Mouse (Mus musculus) C2C12 (cell line): ENCODE measurements at regions not wholly inside any gene's neighbourhood (a gene's known extent, or its start where the extent isn't known, plus 50 kb on each side); places are given as distances from the start of the nearest gene placed in this dataset.

Experiments
- H3K27me3 ChIP-seq: one replicate; pipeline ENCODE4 v1.6.1; 2011; ENCODE audit not compliant: control insufficient read depth, insufficient read depth, insufficient read length
- H3K36me3 ChIP-seq: one replicate; pipeline ENCODE4 v1.6.1; 2011; ENCODE audit not compliant: control insufficient read depth, insufficient read depth
- H3K4me3 ChIP-seq: one replicate; pipeline ENCODE4 v1.5.1; 2011; ENCODE audit warnings: mild to moderate bottlenecking, control low read depth; ENCODE audit not compliant: poor library complexity, insufficient read depth, severe bottlenecking
- H3K79me2 ChIP-seq: one replicate; pipeline ENCODE4 v1.6.1; 2011; ENCODE audit not compliant: control insufficient read depth, insufficient read depth
- H3K79me3 ChIP-seq: one replicate; pipeline ENCODE4 v1.6.1; 2011; ENCODE audit warnings: low read depth, control low read depth
- H3ac ChIP-seq: one replicate; pipeline ENCODE3; 2011; ENCODE audit warnings: low read depth; ENCODE audit not compliant: control insufficient read depth, insufficient read length
- CEBPB ChIP-seq: IDR thresholded peaks from one replicate; pipeline ENCODE4 v1.6.1; 2011; ENCODE audit warnings: low read depth, mild to moderate bottlenecking, control low read depth, moderate library complexity
- CTCF ChIP-seq: IDR thresholded peaks from one replicate; pipeline ENCODE4 v1.5.1; 2011; ENCODE audit not compliant: control insufficient read depth, insufficient read depth, insufficient read length
- FOSL1 ChIP-seq: IDR thresholded peaks from one replicate; pipeline ENCODE4 v1.8.0; 2011; ENCODE audit warnings: mild to moderate bottlenecking, low read length; ENCODE audit not compliant: poor library complexity, insufficient read depth, severe bottlenecking
- MAX ChIP-seq: IDR thresholded peaks from one replicate; pipeline ENCODE4 v1.6.1; 2011; ENCODE audit warnings: mild to moderate bottlenecking, control low read depth
- MYOD1 ChIP-seq: IDR thresholded peaks from one replicate; pipeline ENCODE4 v1.6.1; 2011; ENCODE audit warnings: low read depth; ENCODE audit not compliant: control insufficient read depth, insufficient read length
- MYOG ChIP-seq: IDR thresholded peaks from one replicate; pipeline ENCODE4 v1.6.1; 2011; ENCODE audit not compliant: control insufficient read depth, insufficient read length; ENCODE audit errors: extremely low read depth
- USF1 ChIP-seq: IDR thresholded peaks from one replicate; pipeline ENCODE4 v1.6.1; 2011; ENCODE audit warnings: low read depth, mild to moderate bottlenecking, control low read depth, moderate library complexity

DNA sequence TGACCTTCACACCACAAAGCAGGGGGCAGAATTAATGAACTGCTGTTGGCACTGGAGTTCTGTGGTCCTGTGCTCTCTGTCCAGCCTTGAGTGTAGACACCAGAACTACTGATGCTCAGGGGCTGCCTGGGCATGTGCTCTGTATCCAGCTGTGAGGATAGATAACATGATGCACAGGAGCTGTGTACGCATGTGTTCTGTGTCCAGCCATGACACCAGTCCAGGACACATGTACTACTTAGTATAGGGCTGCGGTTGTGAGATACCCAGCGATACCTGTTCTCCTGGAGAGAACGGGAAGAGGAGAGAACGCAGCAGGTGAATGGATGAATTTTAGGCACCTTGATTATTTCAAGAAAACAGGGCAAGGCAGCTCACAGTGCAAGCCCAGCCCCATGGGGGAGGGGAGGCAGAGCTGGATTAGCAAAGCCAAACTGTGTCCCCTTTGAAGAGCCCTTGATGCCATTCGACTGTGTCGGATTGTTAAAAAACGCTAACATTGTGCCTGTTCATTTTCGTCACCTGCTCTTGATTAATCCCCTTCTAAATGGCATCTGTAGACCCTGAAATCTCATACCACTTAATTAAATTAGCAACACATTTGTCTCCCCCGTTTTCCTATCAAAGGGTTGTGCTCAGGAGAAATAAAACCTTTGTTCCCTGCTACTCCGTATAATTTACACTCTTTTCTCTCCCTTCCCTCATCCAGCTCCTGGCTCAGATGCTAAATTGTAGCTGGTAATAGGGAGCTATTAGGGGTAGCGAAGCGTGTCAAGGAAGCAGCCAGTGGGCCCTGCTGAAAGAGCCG is 218.8 kb upstream of the Irx4 start:
- Histone ChIP-seq H3ac (no peak overlapping the region), H3K79me3 (no peaks in the 10 kb centered on the region), H3K36me3 (no peaks in the 10 kb centered on the region), H3K4me3 (no peak overlapping the region), H3K27me3 (no peaks in the 10 kb centered on the region), H3K79me2 (no peaks in the 10 kb centered on the region)
- TF ChIP-seq MYOD1 (no peak), USF1 (no peak), MAX (no peak), CTCF (no peak), MYOG (no peak), CEBPB (no peak), FOSL1 (no peak)

DNA sequence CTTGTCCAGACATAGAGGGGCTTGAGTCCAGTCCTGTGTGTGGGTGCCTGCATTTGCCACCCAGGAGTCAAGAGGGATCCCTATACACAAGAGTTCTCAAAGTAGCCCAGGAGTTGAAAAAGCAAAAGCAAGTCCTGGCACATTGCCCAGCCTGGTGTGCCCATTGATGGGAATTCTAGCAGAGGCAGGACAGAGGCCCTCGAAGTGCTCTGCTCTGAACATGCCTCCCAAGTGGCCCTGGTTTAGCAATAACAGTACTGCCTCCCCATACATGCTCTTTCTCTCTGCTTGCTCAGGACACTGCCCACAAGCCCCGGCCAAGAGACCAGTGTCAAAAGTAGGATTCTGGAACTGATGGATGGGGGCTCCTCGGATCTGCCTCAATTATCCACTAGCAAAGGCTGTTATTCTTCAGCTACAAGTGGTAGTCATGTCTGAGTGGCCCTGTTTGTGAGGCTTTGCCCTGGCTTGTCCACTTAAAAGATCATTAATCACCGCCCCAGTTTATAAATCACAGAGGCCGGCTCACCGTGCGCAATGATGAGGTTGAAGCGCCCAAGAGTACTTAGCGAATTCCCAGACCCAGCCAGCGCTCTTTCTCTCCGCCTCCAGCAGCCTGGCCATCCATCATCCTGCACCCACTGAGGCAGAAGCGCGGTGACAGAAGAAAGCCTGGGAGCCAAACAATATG is 190.3 kb upstream of the Irx4 start:
- no peaks in the 10 kb centered on the region for H3K36me3 ChIP-seq

DNA sequence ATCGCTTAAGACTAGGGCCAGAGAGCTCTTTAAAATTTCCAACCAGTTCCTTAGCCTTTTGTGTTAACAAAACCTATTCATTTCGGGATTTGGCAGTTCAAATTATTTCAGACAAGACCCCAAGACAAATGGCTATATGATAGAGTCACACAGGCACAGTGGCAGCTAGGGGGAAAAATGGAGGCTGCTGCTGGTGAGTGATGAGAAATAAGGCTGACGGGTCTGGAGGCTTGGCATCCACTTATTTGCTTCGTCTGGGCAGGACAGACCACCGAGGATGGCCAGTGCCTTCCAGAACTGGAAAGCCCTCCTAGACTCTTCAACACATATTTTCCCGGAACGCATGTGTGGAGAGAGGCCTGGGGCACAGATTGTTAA is 189.8 kb upstream of the Irx4 start:
- TF ChIP-seq CEBPB, result no peak
- TF ChIP-seq FOSL1, result no peak
- no peak for TF ChIP-seq USF1
- TF ChIP-seq MYOD1, result no peak
- TF ChIP-seq CTCF, result no peak
- TF ChIP-seq MYOG, result no peak
- no peak for TF ChIP-seq MAX
- Histone ChIP-seq H3ac (no peak overlapping the region), H3K79me3 (no peaks in the 10 kb centered on the region), H3K27me3 (no peaks in the 10 kb centered on the region), H3K36me3 (no peaks in the 10 kb centered on the region), H3K4me3 (no peak overlapping the region), H3K79me2 (no peaks in the 10 kb centered on the region)

More for the DNA sequence above, 190.3 kb upstream of the Irx4 start:
- Histone ChIP-seq H3K27me3 (no peaks in the 10 kb centered on the region), H3K79me3 (no peaks in the 10 kb centered on the region), H3ac (no peak overlapping the region), H3K4me3 (no peak overlapping the region), H3K79me2 (no peaks in the 10 kb centered on the region)
- TF ChIP-seq USF1 (no peak), MAX (no peak), CTCF (no peak), FOSL1 (no peak), CEBPB (no peak), MYOG (no peak), MYOD1 (no peak)

DNA sequence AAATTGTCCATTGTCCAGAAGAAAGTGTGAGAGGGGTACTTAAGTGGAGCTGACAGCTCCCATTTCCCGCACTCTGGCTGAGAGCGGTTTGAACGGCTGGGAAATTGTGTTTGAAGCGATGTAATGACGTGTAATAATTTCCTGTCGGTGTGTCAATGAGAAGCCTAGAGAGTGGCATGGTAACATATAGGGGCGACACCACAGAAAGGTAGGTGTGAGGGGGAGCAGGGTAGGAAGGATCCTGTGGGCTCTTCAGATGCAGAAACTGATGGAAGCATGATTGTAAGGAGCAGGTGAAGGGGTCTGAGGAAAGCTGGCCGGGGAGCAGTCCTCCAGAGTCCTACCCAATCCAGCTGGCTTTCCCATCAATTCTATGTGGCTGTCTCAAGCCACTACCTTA is 189.2 kb upstream of the Irx4 start:
- no peak for TF ChIP-seq FOSL1
- no peak for TF ChIP-seq USF1
- TF ChIP-seq CEBPB, result no peak
- no peak for TF ChIP-seq MYOD1
- no peak for TF ChIP-seq MYOG
- TF ChIP-seq CTCF, result no peak
- TF ChIP-seq MAX, result no peak
- H3K79me2 ChIP-seq, result no peaks in the 10 kb centered on the region
- no peaks in the 10 kb centered on the region for H3K27me3 ChIP-seq

DNA sequence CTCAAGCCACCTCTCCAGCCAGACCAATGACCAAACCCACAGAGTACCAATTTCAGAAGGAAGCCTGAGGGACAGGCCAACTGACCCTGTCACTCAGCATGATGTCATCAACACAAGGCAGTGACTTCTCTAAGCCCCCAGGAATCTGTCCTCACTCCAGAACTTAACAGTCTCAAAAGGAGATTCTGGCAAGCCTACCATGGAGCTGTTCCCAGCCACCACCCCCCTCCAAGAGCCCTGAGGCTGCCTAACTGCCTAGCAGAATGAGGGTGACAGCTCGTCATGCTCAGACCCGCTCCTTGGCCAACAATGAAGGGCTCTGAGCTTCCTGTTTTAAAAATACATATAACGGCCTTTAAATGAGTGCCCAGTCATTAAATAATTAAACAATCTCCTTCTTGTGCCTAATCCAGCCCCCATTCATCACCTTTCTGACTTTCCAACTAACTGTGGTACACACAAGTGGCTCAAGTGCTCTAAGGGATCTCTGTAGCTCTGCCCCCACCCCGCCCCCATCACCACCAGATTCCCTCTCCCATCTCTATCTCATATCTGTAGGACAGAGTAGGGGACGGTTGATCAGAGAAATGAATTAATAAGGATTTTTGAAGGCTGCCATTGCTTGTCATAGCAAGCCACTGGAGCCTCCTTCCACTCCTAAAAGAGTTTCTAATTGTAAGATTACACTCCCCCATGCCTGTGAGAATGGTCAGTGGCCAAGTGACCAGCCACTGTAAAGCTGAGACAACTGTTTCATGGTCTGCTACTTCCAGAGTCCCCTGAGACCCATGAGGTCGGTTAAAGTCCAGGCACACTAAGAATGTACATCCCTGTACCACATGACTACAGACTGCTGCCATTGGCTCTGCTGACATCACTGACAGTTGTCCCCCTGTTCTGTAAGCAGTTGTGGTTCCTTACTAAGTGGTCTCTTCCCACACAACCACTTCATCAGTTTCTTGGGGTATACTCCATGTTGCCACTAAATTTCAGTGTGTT is 188.1 kb upstream of the Irx4 start:
- Histone ChIP-seq H3K79me2 (no peaks in the 10 kb centered on the region), H3K79me3 (no peaks in the 10 kb centered on the region), H3K4me3 (no peak overlapping the region), H3ac (no peak overlapping the region), H3K36me3 (no peaks in the 10 kb centered on the region), H3K27me3 (no peaks in the 10 kb centered on the region)
- TF ChIP-seq MAX (no peak), MYOG (no peak), FOSL1 (no peak), CEBPB (no peak), USF1 (no peak), CTCF (no peak), MYOD1 (no peak)

More for the DNA sequence above, 189.2 kb upstream of the Irx4 start:
- H3K36me3 ChIP-seq, result no peaks in the 10 kb centered on the region
- no peaks in the 10 kb centered on the region for H3K79me3 ChIP-seq
- no peak overlapping the region for H3K4me3 ChIP-seq
- no peak overlapping the region for H3ac ChIP-seq
